Mouse (Mus musculus) G1E (cell line): ENCODE data around the gene Cdh15.

Source experiments
- CTCF ChIP-seq: IDR thresholded peaks from 2 replicates; pipeline ENCODE4 v1.5.1; 2012; ENCODE audit warnings: low read depth, low read length, inconsistent platforms, mixed read lengths
- GATA1 ChIP-seq: IDR thresholded peaks from 2 replicates; pipeline ENCODE4 v1.6.1; 2012; ENCODE audit warnings: borderline replicate concordance, low read length, inconsistent platforms, mixed read lengths

DNA sequence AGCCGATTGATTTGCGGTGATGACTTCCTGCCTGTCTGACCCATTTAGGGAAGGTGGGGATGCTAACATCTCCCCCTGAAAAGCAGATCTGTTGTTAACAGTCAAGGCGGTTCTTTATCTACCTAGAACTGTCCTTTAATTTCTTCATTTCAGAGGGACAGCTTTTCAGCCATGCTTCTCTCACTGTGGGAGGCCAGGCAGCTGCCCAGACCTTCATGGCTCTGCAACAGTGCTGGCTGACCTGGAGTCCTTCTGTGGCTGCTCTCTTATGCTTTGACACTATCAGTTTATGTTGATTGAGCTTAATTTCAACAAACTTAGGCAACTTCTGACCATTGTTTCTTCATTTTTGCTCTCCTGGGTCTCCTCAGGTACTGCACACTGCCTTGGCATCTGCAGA lies 32.5 kb downstream of the Cdh15 start:
- no peak for TF ChIP-seq GATA1
- no peak for TF ChIP-seq CTCF
